Mouse (Mus musculus) thymus, adult 2 months (tissue): ENCODE results near the gene Cnot1. TPM values are rescaled to one million over a fixed set of nuclear protein-coding genes. Genes with fewer than 3 reads are reported as not detected.
"Not testable (repeated sequence)": the region's sequence is repeated elsewhere in the genome, so short reads cannot be mapped to it uniquely, and the experiment has no call there.

Experiments used
- DNase-seq: peaks from one replicate; pipeline ENCODE4 v3.0.0; 2021
- H3K27ac ChIP-seq: fragments of 200-500 bp; 2 replicates; pipeline ENCODE4 v1.5.1; 2012; ENCODE audit warnings: low read length, control low read depth; ENCODE audit not compliant: control insufficient read depth, insufficient read depth
- H3K27me3 ChIP-seq: fragments of 200-500 bp; 2 replicates; pipeline ENCODE4 v1.6.1; 2012; ENCODE audit warnings: mild to moderate bottlenecking, low read length, moderate library complexity, mixed read lengths; ENCODE audit not compliant: control insufficient read depth, insufficient read depth
- H3K36me3 ChIP-seq: fragments of 200-500 bp; 2 replicates; pipeline ENCODE4 v1.6.1; 2012; ENCODE audit warnings: mild to moderate bottlenecking, low read length, moderate library complexity; ENCODE audit not compliant: control insufficient read depth, insufficient read depth
- H3K4me1 ChIP-seq: fragments of 200-500 bp; replicated peaks from 2 replicates; pipeline ENCODE4 v1.6.1; 2012; ENCODE audit warnings: low read length; ENCODE audit not compliant: control insufficient read depth, insufficient read depth
- H3K4me3 ChIP-seq: fragments of 200-500 bp; 2 replicates; pipeline ENCODE4 v1.5.1; 2012; ENCODE audit warnings: mild to moderate bottlenecking, low read length, control low read depth, moderate library complexity; ENCODE audit not compliant: control insufficient read depth, insufficient read depth
- CTCF ChIP-seq: fragments of 200-500 bp; IDR thresholded peaks from 2 replicates; pipeline ENCODE4 v1.5.1; 2012; ENCODE audit warnings: mild to moderate bottlenecking, control low read depth, low read length, moderate library complexity, borderline replicate concordance; ENCODE audit not compliant: control insufficient read depth, poor library complexity, insufficient read depth; ENCODE audit errors: extremely low read depth
- POLR2A ChIP-seq: fragments of 200-500 bp; IDR thresholded peaks from 2 replicates; pipeline ENCODE4 v1.6.1; 2012; ENCODE audit warnings: mild to moderate bottlenecking, low read length, control low read depth, moderate library complexity; ENCODE audit not compliant: control insufficient read depth, poor library complexity, insufficient read depth; ENCODE audit errors: extremely low read depth
- WGBS: fragments of 180-500 bp; shearing (Covaris S2); methylation state at CpG from one replicate; pipeline ENCODE4 v1.1.7; 2018; 5-methylcytosine and 5-hydroxymethylcytosine counted together
- polyA plus RNA-seq: library from polyadenylated mRNA; depleted of rRNA; stranded (reverse); fragments of >200 nt; gene quantifications from 2 replicates; pipeline ENCODE4 v1.2.3, GENCODE M21; 2012

Gene Cnot1
- polyA plus RNA-seq, 1 experiment, result 229 TPM

DNA sequence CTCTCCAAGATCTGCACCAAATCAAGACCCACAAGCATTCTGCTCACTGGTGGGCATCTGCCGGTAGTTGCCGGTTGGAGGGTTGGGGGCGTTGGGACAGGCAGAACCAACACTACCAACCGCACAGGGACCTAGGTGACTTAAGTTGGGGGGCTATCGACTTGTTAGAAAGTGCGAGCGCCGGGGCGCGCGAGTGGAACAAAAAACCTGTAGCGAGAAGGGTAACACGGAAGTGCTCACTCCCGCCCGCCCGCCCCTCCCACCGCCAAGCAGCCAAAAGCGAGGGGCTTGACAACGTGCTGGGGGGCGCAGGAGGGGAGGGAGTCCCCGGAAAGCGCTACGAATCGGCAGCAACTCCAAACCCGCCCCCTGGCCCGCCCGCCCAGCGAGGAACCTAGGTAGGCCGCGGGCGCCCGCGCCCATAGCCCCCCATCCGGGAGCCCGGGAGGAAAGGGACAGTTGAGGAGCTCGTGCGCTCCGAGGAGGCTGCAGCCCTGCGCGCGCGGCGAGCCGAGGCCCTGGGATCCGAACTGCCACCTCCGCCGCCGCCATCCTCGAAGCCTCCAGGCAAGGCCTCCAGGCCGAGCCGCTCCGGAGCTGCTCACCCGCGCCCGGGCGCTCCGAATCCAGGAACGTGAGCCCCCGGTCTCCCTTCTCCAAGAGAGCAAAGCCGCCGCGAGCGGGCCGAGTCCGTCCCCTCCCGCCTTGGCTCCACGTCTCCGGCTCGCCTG, 638 bp downstream of the Cnot1 start:
- Histone ChIP-seq H3K27me3 (no peaks in the 10 kb centered on the region), H3K4me3 (peak overlapping the region; percentile 82), H3K27ac (peak overlapping the region; percentile 80), H3K36me3 (no peaks in the 10 kb centered on the region), H3K4me1 (peaks cover 11% of the 10 kb centered on the region)
- TF ChIP-seq CTCF (no peak), POLR2A (no peak; the same call in 1 of the 2 replicates)
- DNase-seq, result peak; percentile 69
- WGBS, result under 1% methylated on average over 68 of the region's 69 CpGs

DNA sequence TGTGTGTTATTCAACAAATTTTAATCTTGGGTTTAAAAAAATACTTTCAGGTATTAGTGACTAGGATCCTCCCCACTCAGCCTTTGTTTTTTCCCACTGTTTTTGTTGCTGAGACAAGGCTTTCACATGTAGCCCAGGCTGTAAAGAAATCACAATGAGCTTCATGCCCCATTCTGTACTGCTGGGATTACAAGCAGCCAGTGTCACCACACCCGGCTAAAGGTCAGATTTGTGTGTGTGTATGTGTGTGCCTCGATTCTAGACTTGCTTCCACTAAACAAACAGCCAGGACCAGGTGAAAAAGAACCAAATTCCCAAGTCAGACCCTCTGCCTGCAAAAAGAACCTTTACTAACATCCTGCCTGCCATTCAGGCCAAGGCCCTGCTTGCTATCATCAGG, 1.8 kb downstream of the Cnot1 start:
- H3K4me3 ChIP-seq, result no peak overlapping the region
- no peak for DNase-seq
- TF ChIP-seq CTCF, result no peak
- TF ChIP-seq POLR2A, result no peak
- no peaks in the 10 kb centered on the region for H3K27me3 ChIP-seq
- H3K4me1 ChIP-seq, result peaks cover 12% of the 10 kb centered on the region
- WGBS, result 63% methylated on average over 2 of the region's 2 CpGs
- no peak overlapping the region for H3K27ac ChIP-seq
- no peaks in the 10 kb centered on the region for H3K36me3 ChIP-seq

DNA sequence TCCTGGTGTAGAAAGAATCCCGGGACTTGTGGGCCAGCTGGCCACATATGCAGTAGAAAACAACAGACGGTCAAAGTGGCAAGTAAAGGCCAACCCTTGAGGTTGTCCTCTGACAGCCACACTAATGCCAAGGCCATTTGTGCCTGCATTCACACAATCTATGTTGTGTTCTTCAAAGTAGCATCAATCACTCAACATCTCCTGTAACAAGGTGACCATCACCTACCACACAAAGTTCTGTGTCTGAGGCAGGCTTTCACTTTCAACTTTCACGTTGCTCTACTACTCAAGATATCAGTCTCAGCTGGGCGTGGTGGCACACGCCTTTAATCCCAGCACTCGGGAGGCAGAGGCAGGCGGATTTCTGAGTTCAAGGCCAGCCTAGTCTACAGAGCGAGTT, 5.0 kb downstream of the Cnot1 start:
- 87% methylated on average over 8 of the region's 8 CpGs for WGBS
- H3K4me1 ChIP-seq, result peaks cover 19% of the 10 kb centered on the region

DNA sequence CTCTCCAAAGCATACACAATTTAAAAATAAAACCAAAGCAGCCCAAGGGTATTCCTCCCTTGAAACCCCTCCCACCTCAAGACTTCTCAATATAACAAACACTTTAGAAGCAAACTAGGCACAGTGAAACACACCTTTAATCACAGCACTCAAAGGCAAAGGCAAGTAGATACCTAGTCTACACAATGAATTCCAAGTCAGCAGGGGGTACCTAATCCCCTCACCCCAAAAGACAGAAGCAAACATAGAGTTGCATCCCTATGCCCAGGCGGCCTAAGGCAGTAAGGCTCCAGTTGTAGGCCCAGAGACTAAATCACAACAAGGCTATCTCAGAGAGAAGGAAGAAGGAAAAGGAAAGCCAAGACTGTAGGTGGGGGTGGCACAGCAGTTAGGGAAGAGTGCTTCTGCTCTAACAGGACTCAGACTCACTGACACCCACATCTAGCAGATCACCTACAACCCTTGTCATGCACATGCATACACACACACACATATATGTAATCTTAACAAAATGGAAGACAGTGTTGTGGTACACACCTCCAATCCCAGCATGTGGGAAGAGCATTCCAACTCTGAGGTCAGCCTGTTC, 5.7 kb downstream of the Cnot1 start:
- Histone ChIP-seq H3K36me3 (no peaks in the 10 kb centered on the region), H3K27me3 (no peaks in the 10 kb centered on the region), H3K4me3 (no peak overlapping the region), H3K4me1 (peaks cover 19% of the 10 kb centered on the region), H3K27ac (no peak overlapping the region)
- DNase-seq, result no peak
- 97% methylated on average over 1 of the region's 1 CpGs for WGBS
- TF ChIP-seq CTCF (no peak), POLR2A (no peak)

More for the DNA sequence above, 5.0 kb downstream of the Cnot1 start:
- Histone ChIP-seq H3K36me3 (no peaks in the 10 kb centered on the region), H3K27me3 (no peaks in the 10 kb centered on the region), H3K27ac (no peak overlapping the region), H3K4me3 (no peak overlapping the region)
- TF ChIP-seq POLR2A, result no peak
- no peak for TF ChIP-seq CTCF
- DNase-seq, result no peak

DNA sequence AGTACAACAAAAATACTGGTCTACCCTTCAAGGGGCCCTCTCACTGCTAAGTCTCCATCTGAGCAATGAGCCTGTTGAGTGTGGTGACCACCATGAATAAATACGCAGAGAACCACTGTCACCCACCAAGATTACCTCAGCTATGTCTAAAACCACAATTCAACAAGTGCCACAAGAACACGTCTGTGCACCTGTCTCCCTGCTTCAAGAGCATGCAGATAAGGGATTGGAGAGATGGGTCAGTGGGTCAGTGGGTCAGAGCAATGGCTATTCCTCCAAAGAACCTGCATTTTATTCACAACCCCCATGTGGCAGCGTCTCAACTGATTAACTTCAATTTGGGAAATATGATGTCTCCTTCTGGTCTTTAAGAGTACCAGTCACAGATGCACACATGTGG, 6.9 kb downstream of the Cnot1 start:
- Histone ChIP-seq H3K36me3 (no peaks in the 10 kb centered on the region), H3K27ac (no peak overlapping the region)

DNA sequence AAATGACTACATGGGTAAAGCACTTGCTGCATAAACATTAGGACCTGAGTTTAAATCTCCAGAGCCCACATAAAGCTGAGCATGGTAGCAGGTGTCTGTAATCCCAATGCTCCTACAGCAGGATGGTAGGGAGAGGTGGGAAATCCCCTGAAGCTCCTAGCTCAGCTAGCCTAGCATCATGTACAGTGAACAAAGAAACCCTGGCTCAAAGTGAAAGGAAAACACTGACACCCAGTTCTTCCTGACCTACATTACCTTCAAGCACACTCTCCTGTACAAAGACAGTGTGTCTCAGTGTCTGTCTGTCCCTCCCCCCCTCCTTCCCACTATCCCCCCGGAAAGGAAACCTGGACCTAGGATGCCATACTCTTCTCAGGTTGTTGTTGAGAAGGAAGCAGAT, 7.4 kb downstream of the Cnot1 start:
- DNase-seq, result no peak
- WGBS, result 57% methylated on average over 1 of the region's 1 CpGs
- Histone ChIP-seq H3K4me3 (no peak overlapping the region), H3K27ac (peak overlapping the region; percentile 31; the same call in 1 of the 2 replicates), H3K36me3 (no peaks in the 10 kb centered on the region), H3K4me1 (peaks cover 15% of the 10 kb centered on the region), H3K27me3 (no peaks in the 10 kb centered on the region)
- TF ChIP-seq POLR2A (no peak), CTCF (no peak)

More for the DNA sequence above, 6.9 kb downstream of the Cnot1 start:
- DNase-seq, result no peak
- WGBS, result 65% methylated on average over 3 of the region's 3 CpGs
- H3K27me3 ChIP-seq, result no peaks in the 10 kb centered on the region
- H3K4me3 ChIP-seq, result no peak overlapping the region
- TF ChIP-seq CTCF (no peak), POLR2A (no peak)
- H3K4me1 ChIP-seq, result peaks cover 15% of the 10 kb centered on the region

DNA sequence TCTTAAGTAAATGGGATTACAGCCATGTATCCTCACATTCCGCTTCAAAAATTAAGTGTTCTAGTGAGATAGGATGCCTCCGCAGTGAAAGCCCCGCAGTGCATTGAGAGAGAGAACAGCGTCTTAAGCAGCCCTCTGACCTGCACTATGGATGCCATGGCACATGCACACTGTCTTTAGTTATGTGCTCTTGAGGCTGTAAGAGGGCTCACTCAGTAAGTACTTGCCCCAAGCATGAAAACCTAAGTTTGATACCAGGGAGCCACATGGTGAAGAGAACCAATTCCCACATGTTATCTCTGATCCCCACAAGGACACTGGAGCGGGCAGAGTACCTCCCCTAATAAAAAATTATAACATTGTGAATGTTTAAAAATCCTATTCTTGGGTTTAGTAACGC, 8.1 kb downstream of the Cnot1 start:
- Histone ChIP-seq H3K27me3 (no peaks in the 10 kb centered on the region), H3K36me3 (no peaks in the 10 kb centered on the region), H3K4me3 (no peak overlapping the region), H3K27ac (no peak overlapping the region), H3K4me1 (peaks cover 15% of the 10 kb centered on the region)
- DNase-seq, result no peak
- WGBS, result 96% methylated on average over 6 of the region's 6 CpGs
- no peak for TF ChIP-seq CTCF
- TF ChIP-seq POLR2A, result no peak

DNA sequence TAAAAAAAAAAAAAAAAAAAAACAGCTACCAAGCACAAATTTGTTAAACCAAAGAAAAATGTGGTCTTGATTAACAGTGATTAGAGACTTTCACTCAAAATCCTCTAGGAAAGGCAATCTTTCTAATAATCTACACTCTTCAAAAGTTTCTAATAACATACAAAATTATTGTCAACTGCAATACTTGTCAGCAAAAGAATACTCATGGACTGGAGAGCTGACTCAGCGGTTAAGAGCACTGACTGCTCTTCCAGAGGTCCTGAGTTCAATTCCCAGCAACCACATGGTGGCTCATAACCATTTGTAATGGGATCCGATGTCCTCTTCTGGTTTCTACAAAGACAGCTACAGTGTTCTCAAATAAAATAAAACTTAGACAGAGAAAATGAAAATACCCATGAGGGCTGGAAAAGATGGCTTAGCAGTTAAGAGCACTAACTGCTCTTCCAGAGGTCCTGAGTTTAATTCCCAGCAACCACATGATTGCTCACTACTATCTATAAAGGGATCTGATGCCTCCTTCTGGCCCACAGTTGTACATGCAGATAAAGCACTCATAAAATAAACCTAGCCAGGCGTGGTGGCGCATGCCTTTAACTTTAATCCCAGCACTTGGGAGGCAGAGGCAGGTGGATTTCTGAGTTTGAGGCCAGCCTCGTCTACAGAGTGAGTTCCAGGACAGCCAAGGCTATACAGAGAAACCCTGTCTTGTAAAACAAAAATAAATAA, 11.8 kb downstream of the Cnot1 start:
- H3K27ac ChIP-seq, H3K36me3 ChIP-seq: not testable (repeated sequence)
- 96% methylated on average over 5 of the region's 5 CpGs for WGBS

More for the DNA sequence above, 11.8 kb downstream of the Cnot1 start:
- peaks cover 12% of the 10 kb centered on the region for H3K4me1 ChIP-seq
- H3K27me3 ChIP-seq, DNase-seq, H3K4me3 ChIP-seq: not testable (repeated sequence)
